Mouse (Mus musculus): ENCODE results near the gene Slc25a20. TPM values are rescaled to one million over a fixed set of nuclear protein-coding genes. Genes with fewer than 3 reads are reported as not detected.

Gene Slc25a20
- polyA plus RNA-seq, 1 experiment from 2014 or later = 25.0 TPM

DNA sequence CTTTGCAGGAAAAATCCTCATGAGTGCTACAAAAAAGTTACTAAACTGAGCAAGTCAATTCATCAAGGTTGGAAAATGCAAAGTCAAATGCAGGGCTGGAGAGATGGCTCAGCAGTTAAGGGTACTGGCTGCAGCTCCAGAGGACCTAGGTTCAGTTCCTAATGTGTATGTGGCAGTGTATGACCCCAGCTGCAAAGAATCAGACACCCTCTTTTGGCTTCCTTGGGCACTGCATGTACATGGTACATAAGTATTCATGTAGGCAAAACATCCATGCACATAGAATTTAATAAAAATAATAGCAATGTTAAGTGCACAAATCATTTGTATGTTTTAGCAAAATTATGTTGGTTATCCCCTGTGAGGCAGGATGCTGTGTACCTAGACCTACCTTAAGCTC is 70.6 kb downstream of the Slc25a20 start:
- DNase-seq (ENCODE audit: low spot score) (no peak), ATAC-seq (replicated peaks; ENCODE audit: low FRiP score) (no peak)
- peaks cover 3% of the 10 kb centered on the region; the same call in 1 of the 2 replicates for H3K36me3 ChIP-seq (ENCODE audit: control insufficient read depth, insufficient read depth, low read length)
- H3K27ac ChIP-seq (ENCODE audit: low read depth, low read length) = no peak overlapping the region
- H3K4me2 ChIP-seq = no peak overlapping the region
- H3K9me3 ChIP-seq (ENCODE audit: control insufficient read depth, low read length) = no peaks in the 10 kb centered on the region
- H3K9ac ChIP-seq (ENCODE audit: low read depth, low read length) = no peak overlapping the region
- no peak overlapping the region for H3K4me3 ChIP-seq (ENCODE audit: low read depth, low read length)
- no peaks in the 10 kb centered on the region for H3K27me3 ChIP-seq (replicated peaks; ENCODE audit: control insufficient read depth, insufficient read depth, low read length)
- no peaks in the 10 kb centered on the region for H3K4me1 ChIP-seq (replicated peaks; ENCODE audit: control insufficient read depth, insufficient read depth, low read length)

Small RNA genes lying within 50 kb of the gene (microRNA-seq; reads per million reads assigned to microRNA genes)
- not detected for gene Gm26298 (ENCODE audit: borderline number of aligned reads)

Other genes with a start within 250 kb of the Slc25a20 start
- 0.82 and 0.88 TPM in 2 replicates for gene Ccdc36, start 233.6 kb upstream of the Slc25a20 start, polyA plus RNA-seq (2014; fragmentation: Nextera tagmentation; extraction: Ambion mirVana)
- not detected in 2 replicates for gene BC048562, start 225.6 kb upstream of the Slc25a20 start, polyA plus RNA-seq (2014; fragmentation: Nextera tagmentation; extraction: Ambion mirVana)
- 48.6 and 51.1 TPM in 2 replicates for gene Ccdc71, start 201.6 kb upstream of the Slc25a20 start, polyA plus RNA-seq (2014; fragmentation: Nextera tagmentation; extraction: Ambion mirVana)
- gene Klhdc8b, start 200.5 kb upstream of the Slc25a20 start, polyA plus RNA-seq (2014; fragmentation: Nextera tagmentation; extraction: Ambion mirVana) = 24.2 and 26.8 TPM in 2 replicates
- gene Lamb2, start 182.4 kb upstream of the Slc25a20 start, polyA plus RNA-seq (2014; fragmentation: Nextera tagmentation; extraction: Ambion mirVana) = 14.8 and 18.7 TPM in 2 replicates
- gene Usp19, start 171.5 kb upstream of the Slc25a20 start, polyA plus RNA-seq (2014; fragmentation: Nextera tagmentation; extraction: Ambion mirVana) = 57.5 and 66.8 TPM in 2 replicates
- gene Qars, start 154.4 kb upstream of the Slc25a20 start, polyA plus RNA-seq (2014; fragmentation: Nextera tagmentation; extraction: Ambion mirVana) = 120 and 122 TPM in 2 replicates
- 106 and 116 TPM in 2 replicates for gene Qrich1, start 145.3 kb upstream of the Slc25a20 start, polyA plus RNA-seq (2014; fragmentation: Nextera tagmentation; extraction: Ambion mirVana)
- gene Impdh2, start 101.8 kb upstream of the Slc25a20 start, polyA plus RNA-seq (2014; fragmentation: Nextera tagmentation; extraction: Ambion mirVana) = 285 and 298 TPM in 2 replicates
- gene Ndufaf3, start 94.7 kb upstream of the Slc25a20 start, polyA plus RNA-seq (2014; fragmentation: Nextera tagmentation; extraction: Ambion mirVana) = 45.9 and 46.2 TPM in 2 replicates
- 102 and 106 TPM in 2 replicates for gene Dalrd3, start 92.2 kb upstream of the Slc25a20 start, polyA plus RNA-seq (2014; fragmentation: Nextera tagmentation; extraction: Ambion mirVana)
- gene Wdr6, start 83.3 kb upstream of the Slc25a20 start, polyA plus RNA-seq (2014; fragmentation: Nextera tagmentation; extraction: Ambion mirVana) = 51.8 and 54.0 TPM in 2 replicates
- gene P4htm, start 64.4 kb upstream of the Slc25a20 start, polyA plus RNA-seq (2014; fragmentation: Nextera tagmentation; extraction: Ambion mirVana) = 2.1 and 2.5 TPM in 2 replicates
- 47.7 and 54.2 TPM in 2 replicates for gene Arih2, start 12.7 kb upstream of the Slc25a20 start, polyA plus RNA-seq (2014; fragmentation: Nextera tagmentation; extraction: Ambion mirVana)
- 23.8 and 26.2 TPM in 2 replicates for gene Prkar2a, start 27.2 kb downstream of the Slc25a20 start, polyA plus RNA-seq (2014; fragmentation: Nextera tagmentation; extraction: Ambion mirVana)
- 31.8 and 37.5 TPM in 2 replicates for gene Ip6k2, start 121.7 kb downstream of the Slc25a20 start, polyA plus RNA-seq (2014; fragmentation: Nextera tagmentation; extraction: Ambion mirVana)
- 8.8 and 16.2 TPM in 2 replicates for gene Nckipsd, start 146.3 kb downstream of the Slc25a20 start, polyA plus RNA-seq (2014; fragmentation: Nextera tagmentation; extraction: Ambion mirVana)
- 0.08 and 0.22 TPM in 2 replicates for gene Celsr3, start 164.2 kb downstream of the Slc25a20 start, polyA plus RNA-seq (2014; fragmentation: Nextera tagmentation; extraction: Ambion mirVana)
- gene Slc26a6, start 191.2 kb downstream of the Slc25a20 start, polyA plus RNA-seq (2014; fragmentation: Nextera tagmentation; extraction: Ambion mirVana) = 9.0 and 10.5 TPM in 2 replicates